Mouse (Mus musculus) effector memory CD4-positive, alpha-beta T cell, adult 5 months (primary cell): ENCODE results near the gene Lrrc10b. TPM values are rescaled to one million over a fixed set of nuclear protein-coding genes. Genes with fewer than 3 reads are reported as not detected.

Experiments used
- polyA plus RNA-seq: library from polyadenylated mRNA; unstranded; fragments of 100-300 nt; shearing (Covaris generic); gene quantifications from one replicate; pipeline ENCODE4 v1.2.1, GENCODE M21; 2017

Gene Lrrc10b
- not detected for polyA plus RNA-seq

GRCm38 (mm10) chr19:10456752-10457483, at the start of gene Lrrc10b:
TSS of gene Lrrc10b (minus strand) at chr19:10457473.

GRCm38 (mm10) chr19:10482703-10483102, 25.4 kb upstream of the Lrrc10b start, which contains the start of gene Ppp1r32:
TSS of gene Ppp1r32 (minus strand) at chr19:10482928.

Other genes with a start within 250 kb of the Lrrc10b start
- 0.14 TPM for gene Myrf, start 216.7 kb downstream of the Lrrc10b start, polyA plus RNA-seq
- not detected for gene Dagla, start 152.6 kb downstream of the Lrrc10b start, polyA plus RNA-seq
- gene Syt7, start 68.4 kb downstream of the Lrrc10b start, polyA plus RNA-seq, result not detected
- 0.36 TPM for gene Ppp1r32, start 25.5 kb upstream of the Lrrc10b start, polyA plus RNA-seq
- gene Cpsf7, start 67.8 kb upstream of the Lrrc10b start, polyA plus RNA-seq, result 27.6 TPM
- gene Sdhaf2, start 68.7 kb upstream of the Lrrc10b start, polyA plus RNA-seq, result 49.1 TPM
- gene Tmem216, start 98.8 kb upstream of the Lrrc10b start, polyA plus RNA-seq, result 6.7 TPM
- gene Cyb561a3, start 119.7 kb upstream of the Lrrc10b start, polyA plus RNA-seq, result 21.7 TPM
- gene Tmem138, start 119.9 kb upstream of the Lrrc10b start, polyA plus RNA-seq, result 4.8 TPM
- 143 TPM for gene Ddb1, start 147.9 kb upstream of the Lrrc10b start, polyA plus RNA-seq
- gene Tkfc, start 148.2 kb upstream of the Lrrc10b start, polyA plus RNA-seq, result 4.7 TPM
- not detected for gene Vwce, start 176.7 kb upstream of the Lrrc10b start, polyA plus RNA-seq
- not detected for gene Pga5, start 220.6 kb upstream of the Lrrc10b start, polyA plus RNA-seq
- 24.9 TPM for gene Vps37c, start 231.3 kb upstream of the Lrrc10b start, polyA plus RNA-seq